Mouse (Mus musculus): Measurements from ENCODE around the gene Acbd4.
A peak's percentile ranks its signal among the peaks of the same experiment; 100 is the strongest.

Gene Acbd4

GRCm38 (mm10) chr11:103114270-103114943, 12.9 kb downstream of the Acbd4 start:
- Histone ChIP-seq H3K36me3 (ENCODE audit: control insufficient read depth, insufficient read depth, low read length, poor library complexity, severe bottlenecking) (no peaks in the 10 kb centered on the region; the same call in 1 of the 2 replicates), H3K27me3 (ENCODE audit: control insufficient read depth, insufficient read depth, low read length, poor library complexity, severe bottlenecking) (no peaks in the 10 kb centered on the region)
- no peak for DNase-seq (ENCODE audit: low read depth, low spot score)

GRCm38 (mm10) chr11:103115163-103116007, 13.9 kb downstream of the Acbd4 start:
- peak; percentile 89 for DNase-seq (ENCODE audit: low read depth, low spot score)
- Histone ChIP-seq H3K27me3 (ENCODE audit: control insufficient read depth, insufficient read depth, low read length, poor library complexity, severe bottlenecking) (no peaks in the 10 kb centered on the region), H3K36me3 (ENCODE audit: control insufficient read depth, insufficient read depth, low read length, poor library complexity, severe bottlenecking) (no peaks in the 10 kb centered on the region; the same call in 1 of the 2 replicates)

- H3K27me3 ChIP-seq (ENCODE audit: control insufficient read depth, insufficient read depth, low read length, poor library complexity, severe bottlenecking) = no peaks in the 10 kb centered on the region
- no peaks in the 10 kb centered on the region; the same call in 1 of the 2 replicates for H3K36me3 ChIP-seq (ENCODE audit: control insufficient read depth, insufficient read depth, low read length, poor library complexity, severe bottlenecking)
- peak; percentile 100 for DNase-seq (ENCODE audit: low read depth, low spot score)
Measured at GRCm38 (mm10) chr11:103116008-103116818, 14.7 kb downstream of the Acbd4 start, which contains the start of gene Hexim1. Gene Hexim1 (plus strand): TSS chr11:103116231.

- H3K36me3 ChIP-seq (ENCODE audit: control insufficient read depth, insufficient read depth, low read length, poor library complexity, severe bottlenecking) = no peaks in the 10 kb centered on the region; the same call in 1 of the 2 replicates
- no peaks in the 10 kb centered on the region for H3K27me3 ChIP-seq (ENCODE audit: control insufficient read depth, insufficient read depth, low read length, poor library complexity, severe bottlenecking)
- DNase-seq (ENCODE audit: low read depth, low spot score) = peak; percentile 81
Measured at GRCm38 (mm10) chr11:103116959-103117590, 15.6 kb downstream of the Acbd4 start.

- Histone ChIP-seq H3K27me3 (ENCODE audit: control insufficient read depth, insufficient read depth, low read length, poor library complexity, severe bottlenecking) (no peaks in the 10 kb centered on the region), H3K36me3 (ENCODE audit: control insufficient read depth, insufficient read depth, low read length, poor library complexity, severe bottlenecking) (no peaks in the 10 kb centered on the region; the same call in 1 of the 2 replicates)
- peak; percentile 27 for DNase-seq (ENCODE audit: low read depth, low spot score)
Measured at GRCm38 (mm10) chr11:103117591-103118009, 16.1 kb downstream of the Acbd4 start.

- no peaks in the 10 kb centered on the region; the same call in 1 of the 2 replicates for H3K36me3 ChIP-seq (ENCODE audit: control insufficient read depth, insufficient read depth, low read length, poor library complexity, severe bottlenecking)
- DNase-seq (ENCODE audit: low read depth, low spot score) = no peak
- H3K27me3 ChIP-seq (ENCODE audit: control insufficient read depth, insufficient read depth, low read length, poor library complexity, severe bottlenecking) = no peaks in the 10 kb centered on the region
Measured at GRCm38 (mm10) chr11:103118866-103119265, 17.4 kb downstream of the Acbd4 start.

GRCm38 (mm10) chr11:103119609-103120008, 18.1 kb downstream of the Acbd4 start:
- no peak for DNase-seq (ENCODE audit: low read depth, low spot score)
- Histone ChIP-seq H3K36me3 (ENCODE audit: control insufficient read depth, insufficient read depth, low read length, poor library complexity, severe bottlenecking) (no peaks in the 10 kb centered on the region), H3K27me3 (ENCODE audit: control insufficient read depth, insufficient read depth, low read length, poor library complexity, severe bottlenecking) (no peaks in the 10 kb centered on the region)

GRCm38 (mm10) chr11:103120315-103120714, 18.8 kb downstream of the Acbd4 start:
- no peak for DNase-seq (ENCODE audit: low read depth, low spot score)
- Histone ChIP-seq H3K36me3 (ENCODE audit: control insufficient read depth, insufficient read depth, low read length, poor library complexity, severe bottlenecking) (no peaks in the 10 kb centered on the region), H3K27me3 (ENCODE audit: control insufficient read depth, insufficient read depth, low read length, poor library complexity, severe bottlenecking) (no peaks in the 10 kb centered on the region)

GRCm38 (mm10) chr11:103131701-103132575, 30.5 kb downstream of the Acbd4 start, which contains the start of gene Hexim2:
Gene Hexim2 (plus strand): TSS chr11:103132429.
- H3K27me3 ChIP-seq (ENCODE audit: control insufficient read depth, insufficient read depth, low read length, poor library complexity, severe bottlenecking) = no peaks in the 10 kb centered on the region
- DNase-seq (ENCODE audit: low read depth, low spot score) = peak; percentile 67
- H3K36me3 ChIP-seq (ENCODE audit: control insufficient read depth, insufficient read depth, low read length, poor library complexity, severe bottlenecking) = no peaks in the 10 kb centered on the region

GRCm38 (mm10) chr11:103132576-103133455, 31.3 kb downstream of the Acbd4 start:
- Histone ChIP-seq H3K36me3 (ENCODE audit: control insufficient read depth, insufficient read depth, low read length, poor library complexity, severe bottlenecking) (no peaks in the 10 kb centered on the region), H3K27me3 (ENCODE audit: control insufficient read depth, insufficient read depth, low read length, poor library complexity, severe bottlenecking) (no peaks in the 10 kb centered on the region)
- DNase-seq (ENCODE audit: low read depth, low spot score) = peak; percentile 100

GRCm38 (mm10) chr11:103133456-103134185, 32.1 kb downstream of the Acbd4 start:
- peak; percentile 20 for DNase-seq (ENCODE audit: low read depth, low spot score)
- Histone ChIP-seq H3K36me3 (ENCODE audit: control insufficient read depth, insufficient read depth, low read length, poor library complexity, severe bottlenecking) (no peaks in the 10 kb centered on the region), H3K27me3 (ENCODE audit: control insufficient read depth, insufficient read depth, low read length, poor library complexity, severe bottlenecking) (no peaks in the 10 kb centered on the region)

- Histone ChIP-seq H3K27me3 (ENCODE audit: control insufficient read depth, insufficient read depth, low read length, poor library complexity, severe bottlenecking) (no peaks in the 10 kb centered on the region), H3K36me3 (ENCODE audit: control insufficient read depth, insufficient read depth, low read length, poor library complexity, severe bottlenecking) (no peaks in the 10 kb centered on the region)
- DNase-seq (ENCODE audit: low read depth, low spot score) = no peak
Measured at GRCm38 (mm10) chr11:103134221-103134620, 32.7 kb downstream of the Acbd4 start.

Measured in splenic B cell, adult 2 months (primary cell).